Mouse (Mus musculus) heart, adult 2 months (tissue): Measurements from ENCODE around the gene Atp6v0d1. TPM values are rescaled to one million over a fixed set of nuclear protein-coding genes. Genes with fewer than 3 reads are reported as not detected.

ENCODE experiments used
- DNase-seq, 2 experiments: peaks; one replicate each; pipeline ENCODE4 v3.0.0; 2021
- H3K27ac ChIP-seq: fragments of 200-600 bp; 2 replicates; pipeline ENCODE4 v1.8.1; 2022
- H3K27me3 ChIP-seq: fragments of 200-500 bp; 2 replicates; pipeline ENCODE4 v1.6.1; 2012; ENCODE audit warnings: mild to moderate bottlenecking, low read length, inconsistent platforms, mixed read lengths; ENCODE audit not compliant: control insufficient read depth, insufficient read depth
- H3K36me3 ChIP-seq: fragments of 200-500 bp; 2 replicates; pipeline ENCODE4 v1.6.1; 2012; ENCODE audit warnings: low read length, inconsistent platforms; ENCODE audit not compliant: control insufficient read depth, insufficient read depth
- H3K4me1 ChIP-seq: fragments of 200-500 bp; 2 replicates; pipeline ENCODE4 v1.6.1; 2011; ENCODE audit warnings: low read length; ENCODE audit not compliant: control insufficient read depth, insufficient read depth
- H3K4me3 ChIP-seq: fragments of 200-600 bp; 2 replicates; pipeline ENCODE4 v1.8.1; 2022
- H3K79me2 ChIP-seq: fragments of 200-500 bp; replicated peaks from 2 replicates; pipeline ENCODE4 v1.6.1; 2012; ENCODE audit warnings: mild to moderate bottlenecking, inconsistent platforms, low read length, moderate library complexity, mixed read lengths; ENCODE audit not compliant: control insufficient read depth, insufficient read depth
- H3K9ac ChIP-seq: fragments of 200-500 bp; 2 replicates; pipeline ENCODE4 v1.6.1; 2012; ENCODE audit warnings: low read depth, mild to moderate bottlenecking, control low read depth, inconsistent platforms, low read length, mixed read lengths
- CTCF ChIP-seq: fragments of 200-600 bp; IDR thresholded peaks from 2 replicates; pipeline ENCODE4 v1.8.1; 2022; ENCODE audit warnings: antibody characterized with exemption, mild to moderate bottlenecking, moderate library complexity
- EP300 ChIP-seq: fragments of 200-500 bp; IDR thresholded peaks from 2 replicates; pipeline ENCODE4 v1.6.1; 2011; ENCODE audit warnings: low read depth, low read length, control low read depth; ENCODE audit not compliant: insufficient read depth
- POLR2A ChIP-seq: fragments of 200-500 bp; IDR thresholded peaks from 2 replicates; pipeline ENCODE4 v1.6.1; 2011; ENCODE audit warnings: mild to moderate bottlenecking, low read depth, low read length, control low read depth; ENCODE audit not compliant: insufficient read depth
- WGBS: fragments of 180-500 bp; shearing (Covaris S2); methylation state at CpG from one replicate; pipeline ENCODE4 v1.1.7; 2018; 5-methylcytosine and 5-hydroxymethylcytosine counted together
- intact Hi-C: fragments of 180-260 bp; cut with DNase I; formaldehyde crosslinking; loops from one replicate; pipeline ENCODE4 v1.15.1; 2025
- polyA plus RNA-seq: library from polyadenylated mRNA; depleted of rRNA; stranded (reverse); fragments of >200 nt; gene quantifications from 2 replicates; pipeline ENCODE4 v1.2.3, GENCODE M21; 2012
- total RNA-seq, 2 experiments: library from RNA; stranded (reverse); gene quantifications; 2 replicates each; pipeline ENCODE4 v1.2.3; 2021

Atp6v0d1 gene
- total and polyA plus RNA-seq, 3 experiments: 46.4 to 61.7 (median 48.9) TPM

DNA sequence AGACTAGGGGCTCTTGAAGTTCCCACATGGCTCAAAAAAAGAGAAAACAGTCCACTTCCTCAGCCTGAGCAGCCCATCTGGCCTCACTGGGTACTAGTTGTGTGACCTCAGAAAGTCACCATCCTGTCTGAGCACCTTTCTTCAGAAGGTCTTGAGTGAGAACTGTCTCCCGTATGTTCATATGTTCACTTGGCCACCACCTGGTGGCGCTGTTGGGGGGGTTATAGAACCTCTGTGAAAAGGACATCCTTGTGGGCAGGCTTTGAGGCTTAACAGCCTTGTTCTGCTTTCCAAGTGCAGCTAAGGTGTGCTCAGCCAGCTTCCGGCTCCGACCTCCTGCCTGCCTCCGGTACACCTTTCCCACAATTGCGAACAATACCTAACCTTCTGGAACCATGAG lies 84.4 kb downstream of the Atp6v0d1 start:
- intact Hi-C loops: no loop called here
- H3K9ac ChIP-seq: no peak overlapping the region
- no peak overlapping the region for H3K27ac ChIP-seq

DNA sequence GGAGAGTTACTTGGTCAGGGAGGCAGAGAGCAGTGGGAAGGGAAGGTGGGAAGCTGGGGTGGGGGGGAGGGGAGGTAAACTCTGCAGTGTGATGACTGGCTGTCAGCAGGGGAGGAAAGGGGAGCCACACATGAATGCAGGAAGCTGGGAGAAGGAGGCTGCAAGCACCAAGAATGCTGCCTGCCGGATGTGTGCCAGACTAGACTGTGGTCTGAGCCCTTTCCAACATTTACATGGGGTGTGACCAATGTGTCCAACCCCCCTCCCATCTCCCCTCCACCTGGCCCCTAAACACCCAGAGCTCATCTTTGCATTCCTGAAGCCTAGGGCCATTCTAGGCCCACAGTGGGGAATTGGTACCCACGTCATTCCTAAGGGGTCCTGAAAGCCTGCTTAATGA lies 84.8 kb downstream of the Atp6v0d1 start:
- no peak for DNase-seq
- intact Hi-C loops: no loop called here
- H3K27ac ChIP-seq: no peak overlapping the region
- peaks cover 2% of the 10 kb centered on the region; the same call in 1 of the 2 replicates for H3K36me3 ChIP-seq
- H3K9ac ChIP-seq: no peak overlapping the region
- no peaks in the 10 kb centered on the region for H3K27me3 ChIP-seq
- H3K4me3 ChIP-seq: no peak overlapping the region
- no peaks in the 10 kb centered on the region; the same call in none of the 2 replicates for H3K4me1 ChIP-seq
- no peak for TF ChIP-seq POLR2A
- TF ChIP-seq EP300: no peak
- no peak for TF ChIP-seq CTCF
- 60% methylated on average over 2 of the region's 2 CpGs for WGBS
- no peaks in the 10 kb centered on the region for H3K79me2 ChIP-seq

More for the DNA sequence above, 84.4 kb downstream of the Atp6v0d1 start:
- no peaks in the 10 kb centered on the region; the same call in none of the 2 replicates for H3K4me1 ChIP-seq
- peaks cover 2% of the 10 kb centered on the region; the same call in 1 of the 2 replicates for H3K36me3 ChIP-seq
- no peak for TF ChIP-seq POLR2A
- peak; percentile 71 for TF ChIP-seq CTCF
- 0 out of 2 replicates have a peak, but pooled peaks have one; percentile 27 for TF ChIP-seq EP300
- H3K79me2 ChIP-seq: no peaks in the 10 kb centered on the region
- DNase-seq: no peak
- no peaks in the 10 kb centered on the region for H3K27me3 ChIP-seq
- no peak overlapping the region for H3K4me3 ChIP-seq
- 78% methylated on average over 6 of the region's 6 CpGs for WGBS

DNA sequence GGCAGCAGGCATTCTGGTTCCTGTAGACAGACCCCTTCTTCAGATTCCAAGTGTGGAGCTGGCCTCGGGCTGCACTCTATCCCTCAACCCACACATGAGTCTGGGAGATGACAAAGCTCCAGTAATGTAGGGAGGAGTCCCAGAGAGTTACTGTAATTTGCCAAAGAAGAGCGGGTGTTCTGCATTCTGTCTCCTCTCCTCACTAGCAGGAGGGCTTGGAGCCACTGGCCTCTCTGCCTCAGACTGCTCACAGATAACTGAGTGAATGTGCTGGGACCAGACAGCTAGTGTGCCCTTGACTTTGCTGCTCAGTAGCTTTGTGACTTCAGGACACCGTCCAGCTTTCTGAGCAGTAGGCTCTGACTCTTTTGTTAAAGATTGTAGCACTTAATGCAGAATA lies 88.1 kb downstream of the Atp6v0d1 start:
- Histone ChIP-seq H3K27me3 (no peaks in the 10 kb centered on the region), H3K27ac (peak overlapping the region; percentile 1; the same call in 1 of the 2 replicates), H3K9ac (no peak overlapping the region), H3K36me3 (no peaks in the 10 kb centered on the region; the same call in 1 of the 2 replicates), H3K79me2 (no peaks in the 10 kb centered on the region), H3K4me3 (no peak overlapping the region), H3K4me1 (peaks cover 13% of the 10 kb centered on the region)
- peak in 1 of 2 experiments; percentile 21 for DNase-seq
- no peak for TF ChIP-seq EP300
- intact Hi-C loops: loop anchor here (2.0 to 5.0 kb wide), 3 partner anchors 35 to 120 kb away; partner anchors contain the start of genes Kctd19 and Lrrc36
- 43% methylated on average over 3 of the region's 3 CpGs for WGBS

DNA sequence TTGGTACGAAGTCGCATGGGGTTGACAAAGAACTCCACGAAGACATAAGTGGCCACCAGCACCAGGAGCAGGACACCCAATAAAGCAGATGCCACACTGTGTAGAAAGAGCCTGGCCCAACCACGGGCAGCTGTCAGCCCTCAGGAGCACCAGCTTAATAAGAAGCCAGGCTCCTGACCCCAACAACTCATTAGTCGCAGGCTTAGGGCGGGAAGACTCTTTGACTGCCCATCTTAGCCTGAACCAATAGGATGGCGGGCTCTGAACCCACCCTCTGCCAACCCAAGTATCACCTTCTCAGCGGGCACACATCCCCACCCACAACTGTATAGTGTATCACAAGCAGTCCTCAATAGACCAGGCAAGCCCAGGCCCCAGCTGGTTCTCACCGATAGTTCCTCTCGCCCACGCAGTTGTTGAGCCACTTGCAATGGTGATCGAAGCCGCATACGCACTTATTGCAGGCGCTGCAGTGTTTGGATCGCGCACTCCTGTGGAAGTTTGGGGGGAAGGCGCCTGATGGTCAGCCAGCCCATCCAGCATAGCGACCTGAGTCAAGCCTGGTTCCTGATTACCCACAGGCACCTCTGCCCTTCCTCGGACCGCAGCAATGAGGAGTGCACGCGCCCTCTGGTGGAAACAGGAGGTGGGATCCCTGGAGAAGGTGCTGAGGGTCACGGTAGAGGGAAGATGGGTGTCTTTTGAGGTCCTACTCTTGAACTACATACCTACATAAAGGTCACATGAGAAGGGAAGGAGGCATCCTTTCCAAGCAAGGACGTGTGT lies 89.0 kb downstream of the Atp6v0d1 start:
- Histone ChIP-seq H3K9ac (no peak overlapping the region), H3K36me3 (no peaks in the 10 kb centered on the region; the same call in 1 of the 2 replicates), H3K27ac (no peak overlapping the region; the same call in 1 of the 2 replicates), H3K4me1 (peaks cover 13% of the 10 kb centered on the region), H3K79me2 (no peaks in the 10 kb centered on the region), H3K4me3 (no peak overlapping the region), H3K27me3 (no peaks in the 10 kb centered on the region)
- intact Hi-C loops: loop anchor here (2.0 to 5.0 kb wide), 3 partner anchors 35 to 120 kb away; partner anchors contain the start of genes Kctd19 and Lrrc36
- DNase-seq: peak; percentile 71 to 78
- WGBS: 54% methylated on average over 25 of the region's 25 CpGs
- no peak for TF ChIP-seq POLR2A
- TF ChIP-seq EP300: 0 out of 2 replicates have a peak, but pooled peaks have one; percentile 33
- peak; percentile 91 for TF ChIP-seq CTCF

DNA sequence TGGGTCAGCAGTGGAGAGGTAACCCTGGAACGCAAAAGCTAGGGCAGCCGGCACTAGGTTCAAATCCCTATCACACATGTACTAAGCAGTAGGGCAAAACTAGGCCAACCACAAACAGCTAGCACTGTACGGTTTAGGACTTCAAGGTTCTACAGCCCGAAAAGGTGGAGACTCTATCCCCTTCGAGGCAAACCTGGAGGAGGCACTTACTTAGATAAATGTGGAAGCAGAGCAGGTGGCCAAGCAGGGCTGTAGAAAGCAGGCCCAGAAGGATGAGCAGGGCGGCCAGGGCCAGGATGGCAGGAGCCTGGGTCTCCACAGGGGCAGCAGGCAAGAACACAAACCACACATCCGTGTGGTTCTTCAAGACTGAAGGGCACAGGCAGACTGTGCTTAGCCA lies 89.7 kb downstream of the Atp6v0d1 start:
- WGBS: 92% methylated on average over 7 of the region's 7 CpGs
- peaks cover 16% of the 10 kb centered on the region for H3K4me1 ChIP-seq

DNA sequence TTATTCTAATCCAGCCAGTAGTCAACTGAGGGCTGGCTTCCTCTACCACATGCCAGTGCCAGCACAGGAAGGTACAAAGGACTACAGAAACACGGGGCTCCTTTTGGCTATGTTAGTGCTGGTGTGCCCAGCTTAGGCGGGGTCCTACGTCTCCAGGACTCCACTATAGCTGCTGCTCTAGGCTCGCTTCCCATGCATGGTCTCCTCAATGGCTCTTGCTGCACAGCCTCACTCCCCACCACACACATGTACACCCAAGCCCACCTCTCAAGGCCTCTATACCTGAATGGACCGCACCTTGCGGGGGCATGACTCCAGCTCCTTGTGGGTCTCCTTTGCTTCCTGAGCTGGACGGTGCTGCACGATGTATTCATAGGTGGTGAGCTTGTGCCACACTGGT lies 90.1 kb downstream of the Atp6v0d1 start:
- Histone ChIP-seq H3K27me3 (no peaks in the 10 kb centered on the region), H3K36me3 (no peaks in the 10 kb centered on the region; the same call in 1 of the 2 replicates), H3K79me2 (no peaks in the 10 kb centered on the region), H3K4me3 (no peak overlapping the region), H3K9ac (no peak overlapping the region), H3K27ac (peak overlapping the region; percentile 76), H3K4me1 (peaks cover 16% of the 10 kb centered on the region)
- peak in 1 of 2 experiments; percentile 25 for DNase-seq
- TF ChIP-seq POLR2A (no peak), CTCF (no peak), EP300 (no peak)
- intact Hi-C loops: loop anchor here (2.0 to 5.0 kb wide), 3 partner anchors 33 to 118 kb away; partner anchors contain the start of genes Kctd19 and Lrrc36
- WGBS: 87% methylated on average over 8 of the region's 8 CpGs

More for the DNA sequence above, 89.7 kb downstream of the Atp6v0d1 start:
- peak in 1 of 2 experiments; percentile 19 for DNase-seq
- intact Hi-C loops: loop anchor here (2.0 to 5.0 kb wide), 3 partner anchors 34 to 119 kb away; partner anchors contain the start of genes Kctd19 and Lrrc36
- Histone ChIP-seq H3K27me3 (no peaks in the 10 kb centered on the region), H3K36me3 (no peaks in the 10 kb centered on the region; the same call in 1 of the 2 replicates), H3K79me2 (no peaks in the 10 kb centered on the region), H3K9ac (no peak overlapping the region), H3K4me3 (no peak overlapping the region), H3K27ac (peak overlapping the region; percentile 76)
- TF ChIP-seq CTCF (no peak), POLR2A (no peak)
